Mouse (Mus musculus): Measurements from ENCODE around the gene Olfr266.

The Olfr266 gene

GRCm38 (mm10) chr3:106826187-106826586 lies at the start of gene Olfr266:
TSS of gene Olfr266 (minus strand) at chr3:106826287.
- 91% methylated on average over 1 of the region's 1 CpGs for WGBS

GRCm38 (mm10) chr3:106875626-106876025 lies 49.5 kb upstream of the Olfr266 start:
- WGBS: 79% methylated on average over 1 of the region's 1 CpGs

- WGBS: 79% methylated on average over 1 of the region's 1 CpGs
Observed at GRCm38 (mm10) chr3:106832107-106832506, 6.0 kb upstream of the Olfr266 start.

- WGBS: 62% methylated on average over 2 of the region's 2 CpGs
Observed at GRCm38 (mm10) chr3:106817676-106818075, 8.4 kb downstream of the Olfr266 start.

- 57% methylated on average over 2 of the region's 2 CpGs for whole genome bisulfite sequencing
Observed at GRCm38 (mm10) chr3:106808972-106809695, 17.0 kb downstream of the Olfr266 start.

GRCm38 (mm10) chr3:106789930-106790329 lies 36.2 kb downstream of the Olfr266 start, which contains the start of gene Cd53:
TSS of gene Cd53 (minus strand) at chr3:106790149.
- 71% methylated on average over 2 of the region's 2 CpGs for WGBS

- WGBS: 61% methylated on average over 2 of the region's 2 CpGs
Observed at GRCm38 (mm10) chr3:106788440-106788887, 37.6 kb downstream of the Olfr266 start.

GRCm38 (mm10) chr3:106785130-106785529 lies 41.0 kb downstream of the Olfr266 start:
- 64% methylated on average over 3 of the region's 3 CpGs for WGBS

- WGBS: 83% methylated on average over 1 of the region's 1 CpGs
Observed at GRCm38 (mm10) chr3:106771834-106772233, 54.3 kb downstream of the Olfr266 start.

All from cerebral cortex, adult 2 months (tissue).